Mouse (Mus musculus) layer of hippocampus, adult 2 months (tissue): ENCODE results near the gene Lmo4. TPM values are rescaled to one million over a fixed set of nuclear protein-coding genes. Genes with fewer than 3 reads are reported as not detected.

Experiments
- DNase-seq, 2 experiments: peaks; one replicate each; pipeline ENCODE4 v3.0.0; 2022; ENCODE audit warnings: low spot score in 2 of 2
- H3K27ac ChIP-seq: fragments of 200-600 bp; 2 replicates; pipeline ENCODE4 v1.8.1; 2022
- H3K4me3 ChIP-seq: fragments of 200-600 bp; 2 replicates; pipeline ENCODE4 v1.8.1; 2022; ENCODE audit warnings: mild to moderate bottlenecking
- CTCF ChIP-seq: fragments of 200-600 bp; conservative IDR thresholded peaks from 2 replicates; pipeline ENCODE4 v1.8.1; 2022; ENCODE audit warnings: antibody characterized with exemption, mild to moderate bottlenecking, moderate library complexity
- total RNA-seq, 2 experiments: library from RNA; stranded (reverse); gene quantifications; 2 replicates each; pipeline ENCODE4 v1.2.3; 2021

Lmo4 gene
- total RNA-seq, 2 experiments from 2014 or later = 226 to 236 TPM

DNA sequence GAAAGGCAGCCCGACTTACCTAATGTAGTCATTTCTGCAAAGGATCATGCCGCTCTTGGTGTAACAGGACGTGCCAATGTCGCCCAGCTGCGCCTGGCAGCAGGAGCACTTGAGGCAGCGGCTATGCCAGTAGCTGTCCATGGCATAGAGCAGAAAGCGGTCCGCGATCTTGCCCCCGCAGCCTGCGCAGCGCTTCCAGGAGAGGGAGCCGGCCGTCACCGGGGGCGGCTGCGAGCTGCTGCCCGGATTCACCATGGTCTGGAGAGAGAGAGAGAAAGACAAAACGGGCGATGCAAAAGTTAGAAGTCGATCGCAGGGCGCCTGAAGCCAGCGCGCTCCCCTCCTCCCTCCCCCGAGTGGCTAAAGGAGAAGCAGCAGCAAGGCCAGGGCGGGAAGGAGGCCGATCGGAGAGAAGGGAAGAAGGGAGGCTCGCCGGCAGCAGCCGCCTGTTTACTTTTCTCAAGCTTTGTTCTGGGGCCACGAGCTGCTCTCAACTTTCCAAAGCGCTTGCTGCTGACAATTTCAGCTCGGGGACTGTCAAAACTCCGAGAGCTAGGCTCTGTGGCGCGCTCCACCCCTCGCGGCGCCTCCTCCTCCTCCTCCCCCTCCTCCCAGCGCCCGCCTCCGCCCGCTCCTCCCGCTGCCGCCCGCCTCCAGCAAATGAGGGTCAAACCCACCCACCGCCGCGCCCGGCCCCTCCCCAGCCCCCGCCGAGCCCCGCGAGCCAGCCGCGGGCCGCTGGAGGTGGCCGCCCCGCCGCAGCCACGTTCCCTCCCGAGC is 3.0 kb downstream of the Lmo4 start:
- Histone ChIP-seq H3K4me3 (peak overlapping the region; percentile 82), H3K27ac (peak overlapping the region; percentile 94)
- TF ChIP-seq CTCF = peak; percentile 33
- peak; percentile 65 to 68 for DNase-seq

- Histone ChIP-seq H3K27ac (peak overlapping the region; percentile 18; the same call in 1 of the 2 replicates), H3K4me3 (no peak overlapping the region)
- no peak for DNase-seq
- no peak for TF ChIP-seq CTCF
Observed at GRCm38 (mm10) chr3:144185327-144186152, 19.5 kb downstream of the Lmo4 start.

GRCm38 (mm10) chr3:144184918-144185317 is 20.1 kb downstream of the Lmo4 start:
- no peak for DNase-seq
- H3K27ac ChIP-seq = no peak overlapping the region
- H3K4me3 ChIP-seq = no peak overlapping the region
- no peak for TF ChIP-seq CTCF

DNA sequence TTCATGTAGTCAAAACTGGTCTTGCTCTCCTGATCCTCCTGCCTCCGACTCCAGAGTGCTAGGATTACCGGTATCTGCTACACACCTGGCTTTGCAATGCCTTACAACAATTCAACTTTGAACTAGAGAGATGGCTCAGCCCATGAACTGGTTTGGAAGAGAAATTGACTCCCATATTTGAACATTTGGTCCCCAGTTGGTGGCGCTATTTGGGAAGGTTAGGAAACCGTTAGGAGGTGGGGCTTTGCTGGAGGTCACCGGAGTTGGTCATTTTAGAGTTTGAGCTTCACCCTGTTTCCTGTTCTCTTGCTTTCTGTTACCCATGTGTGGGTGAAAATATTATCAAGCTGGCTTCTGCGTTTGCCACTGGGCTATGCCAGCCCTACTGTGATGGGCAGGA is 22.8 kb downstream of the Lmo4 start:
- Histone ChIP-seq H3K27ac (no peak overlapping the region), H3K4me3 (no peak overlapping the region)
- DNase-seq = no peak
- peak; percentile 56 for TF ChIP-seq CTCF

DNA sequence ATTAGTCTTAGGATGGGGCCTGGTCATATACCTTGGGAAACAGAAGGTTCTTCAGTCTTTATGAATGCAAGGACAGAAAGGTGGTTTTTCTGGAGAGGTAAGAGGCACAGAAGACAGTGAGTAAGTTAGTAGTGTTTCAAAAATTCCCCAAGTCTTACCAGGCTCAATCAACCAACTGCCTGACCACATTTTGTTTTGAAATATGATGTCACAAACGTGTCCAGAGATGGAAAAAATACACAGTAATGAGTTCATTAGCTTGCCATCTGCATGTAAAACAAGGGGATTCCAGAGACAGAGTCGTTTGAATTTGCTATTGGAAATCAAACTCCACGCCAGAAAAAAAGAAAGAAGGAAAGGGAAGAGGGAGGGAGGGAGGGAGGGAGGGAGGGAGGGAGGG is 26.1 kb downstream of the Lmo4 start:
- no peak overlapping the region for H3K4me3 ChIP-seq
- TF ChIP-seq CTCF = no peak
- DNase-seq = no peak
- H3K27ac ChIP-seq = no peak overlapping the region

GRCm38 (mm10) chr3:144173866-144174588 is 31.0 kb downstream of the Lmo4 start:
- Histone ChIP-seq H3K4me3 (no peak overlapping the region), H3K27ac (no peak overlapping the region)
- DNase-seq = no peak
- no peak for TF ChIP-seq CTCF

DNA sequence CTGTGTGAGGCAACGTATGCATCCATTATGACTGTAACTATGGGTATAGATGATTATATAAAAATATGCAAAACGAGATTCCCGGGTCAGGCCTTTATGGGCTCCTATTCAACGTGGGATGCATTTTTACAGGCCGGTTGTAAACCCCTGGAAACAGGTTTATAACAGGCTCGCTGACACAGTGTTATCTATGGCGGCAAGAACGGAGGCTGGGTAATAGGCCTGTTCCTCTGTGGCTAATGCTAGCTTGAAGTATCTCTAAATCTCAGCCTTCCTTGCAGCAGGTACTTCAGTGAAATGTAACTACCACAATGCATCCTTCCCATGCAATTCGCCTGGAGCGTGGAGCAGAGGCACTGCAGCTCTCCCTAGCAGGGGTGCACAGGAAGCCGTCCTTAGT is 31.9 kb downstream of the Lmo4 start:
- TF ChIP-seq CTCF = no peak
- no peak for DNase-seq
- Histone ChIP-seq H3K27ac (no peak overlapping the region), H3K4me3 (no peak overlapping the region)

GRCm38 (mm10) chr3:144171749-144172148 is 33.3 kb downstream of the Lmo4 start:
- no peak overlapping the region for H3K4me3 ChIP-seq
- DNase-seq = no peak
- no peak overlapping the region for H3K27ac ChIP-seq
- no peak for TF ChIP-seq CTCF

DNA sequence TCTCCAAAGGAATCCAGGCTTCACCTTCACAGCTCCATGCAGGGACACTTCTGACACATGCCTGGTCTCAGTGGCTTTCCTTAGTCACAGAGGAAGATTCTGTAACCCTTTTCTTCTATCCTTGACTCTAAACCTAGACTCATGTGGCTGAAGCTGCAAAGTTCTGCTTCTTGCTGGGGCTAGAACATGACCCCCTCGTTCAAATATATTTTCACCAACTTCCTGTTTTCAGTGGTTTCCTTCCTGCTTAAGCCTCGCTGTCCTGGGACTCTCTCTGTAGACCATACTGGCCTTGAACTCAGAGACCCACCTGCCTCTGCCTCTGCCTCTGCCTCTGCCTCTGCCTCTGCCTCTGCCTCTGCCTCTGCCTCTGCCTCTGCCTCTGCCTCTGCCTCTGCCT is 34.5 kb downstream of the Lmo4 start:
- Histone ChIP-seq H3K4me3 (no peak overlapping the region), H3K27ac (no peak overlapping the region)
- TF ChIP-seq CTCF = no peak
- no peak for DNase-seq

DNA sequence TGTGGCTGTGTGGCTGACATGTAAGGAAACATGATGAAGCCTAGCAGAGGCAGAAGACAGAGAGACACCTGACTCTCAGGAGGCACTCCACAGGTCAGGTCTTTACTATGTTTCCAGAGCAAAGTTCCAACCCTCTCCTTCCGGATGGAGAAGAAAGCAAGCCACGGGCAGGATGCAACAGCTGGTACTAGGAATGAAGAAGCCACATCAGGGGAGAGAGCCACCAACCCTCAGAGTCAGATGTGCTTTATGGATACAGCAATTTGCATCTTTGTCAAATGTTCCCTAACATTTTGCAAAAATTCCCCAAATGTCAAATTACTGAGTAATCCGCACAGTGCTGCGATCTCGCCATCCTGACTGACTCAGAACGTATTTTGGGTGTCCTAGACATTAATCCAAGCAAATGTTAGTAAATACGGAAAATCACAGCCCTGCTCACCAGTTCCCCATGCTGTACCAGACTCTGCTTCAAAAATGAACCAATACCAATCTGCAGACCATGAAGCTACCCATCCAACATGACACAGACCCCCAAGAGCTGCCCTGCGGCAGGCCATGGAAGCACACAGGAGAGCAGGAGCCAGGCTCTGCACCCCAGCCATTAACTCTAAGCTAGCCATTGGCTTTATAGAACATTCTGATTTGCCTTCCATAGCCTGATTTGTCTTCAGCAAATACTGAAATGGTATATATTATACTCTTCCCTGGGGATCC is 38.4 kb downstream of the Lmo4 start:
- no peak for TF ChIP-seq CTCF
- peak overlapping the region; percentile 77 for H3K27ac ChIP-seq
- no peak overlapping the region for H3K4me3 ChIP-seq
- DNase-seq = peak in 1 of 2 experiments; percentile 52

DNA sequence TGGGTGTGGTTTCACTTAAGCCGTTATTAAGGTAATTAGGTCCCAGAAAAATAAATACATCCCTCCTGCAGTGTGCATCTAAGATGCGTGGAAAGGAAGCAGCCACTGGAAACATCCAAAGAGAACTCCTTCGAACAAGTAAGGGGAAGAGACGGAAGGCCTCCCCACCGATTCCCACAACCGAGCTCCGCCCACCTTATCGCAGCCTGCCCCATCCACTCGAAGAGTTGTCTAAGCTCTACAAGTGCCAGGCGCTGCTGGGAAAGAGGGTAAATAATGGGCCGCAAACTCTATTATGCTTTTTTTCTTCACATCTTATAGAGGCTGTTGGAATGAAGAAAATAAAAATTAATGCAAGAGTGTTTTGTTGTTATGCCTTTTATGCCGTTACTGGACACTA is 39.6 kb downstream of the Lmo4 start:
- TF ChIP-seq CTCF = no peak
- DNase-seq = no peak
- Histone ChIP-seq H3K4me3 (no peak overlapping the region), H3K27ac (no peak overlapping the region)

GRCm38 (mm10) chr3:144164665-144165385 is 40.2 kb downstream of the Lmo4 start:
- H3K4me3 ChIP-seq = no peak overlapping the region
- DNase-seq = no peak
- TF ChIP-seq CTCF = no peak
- no peak overlapping the region for H3K27ac ChIP-seq
